Mouse (Mus musculus): ENCODE measurements around the gene Focad.

DNA sequence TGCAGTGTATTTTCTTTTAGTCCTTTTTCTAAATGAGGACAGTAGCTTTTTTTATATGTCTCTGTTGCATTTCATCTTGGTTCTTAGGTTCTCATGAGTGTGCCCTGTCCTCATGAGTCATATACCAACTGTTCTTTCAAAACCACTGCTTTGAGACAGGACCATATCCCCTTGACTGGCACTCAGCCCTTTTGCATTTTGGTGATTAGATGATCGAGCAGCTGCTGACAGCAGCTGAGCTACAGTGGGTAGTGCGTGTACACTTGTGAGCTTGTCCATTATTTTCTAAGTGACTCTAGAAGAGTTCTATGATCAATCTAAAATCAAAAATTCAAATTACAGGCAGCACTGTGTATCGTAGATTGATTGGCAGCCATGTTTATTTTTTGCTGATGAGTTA lies 28.0 kb downstream of the Focad start:
- no peak for TF ChIP-seq CTCF (IDR thresholded peaks at IDR 0.05; ENCODE audit: low read depth, low read length)
- no peak for TF ChIP-seq POLR2A (IDR thresholded peaks at IDR 0.05; ENCODE audit: borderline replicate concordance, low read depth, low read length)
